Mouse (Mus musculus) kidney, adult 2 months (tissue): ENCODE data around the gene Borcs7.
A peak's percentile ranks its signal among the peaks of the same experiment; 100 is the strongest.

Experiments
- CTCF ChIP-seq: fragments of 200-500 bp; conservative IDR thresholded peaks from 2 replicates; pipeline ENCODE4 v1.5.1; 2011; ENCODE audit warnings: low read depth, mild to moderate bottlenecking, control low read depth, low read length, moderate library complexity, mixed read lengths; ENCODE audit not compliant: insufficient read depth, insufficient read length
- POLR2A ChIP-seq: fragments of 200-500 bp; IDR thresholded peaks from one replicate; pipeline ENCODE4 v1.6.1; 2011; ENCODE audit warnings: low read depth, low read length, control low read depth

DNA sequence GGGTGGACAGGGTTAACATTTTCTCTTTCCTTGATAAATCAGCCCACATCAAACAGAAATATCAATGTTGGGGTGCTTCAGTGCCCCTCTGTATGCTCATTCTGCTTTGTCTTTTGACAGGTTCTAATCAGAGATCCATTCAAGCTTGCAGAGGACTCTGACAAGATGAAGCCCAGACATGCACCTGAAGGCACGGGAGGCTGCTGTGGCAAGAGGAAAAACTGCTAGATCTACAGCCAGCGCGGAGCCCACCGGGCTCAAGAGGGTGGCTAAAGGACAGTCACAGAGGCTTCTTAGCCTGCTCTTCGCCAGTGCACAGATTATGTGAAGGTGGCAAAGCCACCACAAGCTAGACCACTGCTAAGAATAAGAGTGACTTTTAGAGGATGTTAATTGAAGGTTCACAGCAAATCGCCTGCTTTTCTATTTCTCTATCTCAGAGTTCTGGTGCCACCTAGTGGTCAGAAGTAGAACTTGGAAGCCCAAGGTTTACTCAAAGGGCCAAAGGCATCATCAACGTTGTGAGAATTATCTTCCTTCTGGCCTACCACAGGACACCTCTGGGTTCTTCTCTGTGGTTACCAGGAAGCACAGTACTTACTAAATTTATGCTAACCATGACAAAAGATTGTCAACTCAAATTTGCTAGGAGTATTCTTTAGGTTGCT lies 50.8 kb downstream of the Borcs7 start:
- TF ChIP-seq CTCF (peak; percentile 46), POLR2A (no peak)
